Mouse (Mus musculus) neural tube, embryonic 11.5 days (tissue): Measurements from ENCODE around the gene Adora3. TPM values are rescaled to one million over a fixed set of nuclear protein-coding genes. Genes with fewer than 3 reads are reported as not detected.

Experiments
- ATAC-seq: fragments of 200-750 bp; cut with Nextera tagmentation; 2 replicates; pipeline ENCODE4 v1.8.0; 2017; ENCODE audit warnings: moderate number of reproducible peaks, mild to moderate bottlenecking, moderate TSS enrichment, moderate library complexity; ENCODE audit not compliant: insufficient read depth, low FRiP score, low TSS enrichment
- DNase-seq: peaks from one replicate; pipeline ENCODE4 v3.0.0-alpha.2; 2015; ENCODE audit warnings: low spot score
- H3K27ac ChIP-seq: fragments of 300-500 bp; sonication (generic); 2 replicates; pipeline ENCODE4 v1.5.1; 2014; ENCODE audit warnings: low read depth, mild to moderate bottlenecking, low read length
- H3K27me3 ChIP-seq: fragments of 300-500 bp; sonication (generic); 2 replicates; pipeline ENCODE4 v1.6.1; 2014; ENCODE audit warnings: mild to moderate bottlenecking, low read length, mixed read lengths; ENCODE audit not compliant: control insufficient read depth, insufficient read depth
- H3K36me3 ChIP-seq: fragments of 300-500 bp; sonication (generic); 2 replicates; pipeline ENCODE4 v1.6.1; 2014; ENCODE audit warnings: mild to moderate bottlenecking, low read length, moderate library complexity, mixed read lengths; ENCODE audit not compliant: control insufficient read depth, insufficient read depth
- H3K4me1 ChIP-seq: fragments of 300-500 bp; sonication (generic); 2 replicates; pipeline ENCODE4 v1.6.1; 2014; ENCODE audit warnings: low read length, mixed read lengths; ENCODE audit not compliant: control insufficient read depth, insufficient read depth
- H3K4me2 ChIP-seq: fragments of 300-500 bp; sonication (generic); 2 replicates; pipeline ENCODE4 v1.6.1; 2014; ENCODE audit warnings: low read depth, mild to moderate bottlenecking, moderate library complexity
- H3K4me3 ChIP-seq: fragments of 300-500 bp; sonication (generic); 2 replicates; pipeline ENCODE4 v1.5.1; 2014; ENCODE audit warnings: low read depth, low read length
- H3K9ac ChIP-seq: fragments of 300-500 bp; sonication (generic); 2 replicates; pipeline ENCODE4 v1.6.1; 2014; ENCODE audit warnings: mild to moderate bottlenecking, low read length
- H3K9me3 ChIP-seq: fragments of 300-500 bp; sonication (generic); 2 replicates; pipeline ENCODE4 v1.6.1; 2016; ENCODE audit warnings: low read length; ENCODE audit not compliant: control insufficient read depth
- WGBS: fragments of 180-500 bp; shearing (Covaris S2); extraction: QIAGEN DNeasy Blood & Tissue Kit; methylation state at CpG from one replicate; pipeline ENCODE4 v1.1.7; 2014; 5-methylcytosine and 5-hydroxymethylcytosine counted together
- polyA plus RNA-seq: library from polyadenylated mRNA; unstranded; fragments of >200 nt; fragmentation: Nextera tagmentation; extraction: Ambion mirVana; gene quantifications from 2 replicates; pipeline ENCODE4 v1.2.1, GENCODE M21; 2014

The Adora3 gene
- 0.19 and 0.31 TPM in 2 replicates for polyA plus RNA-seq

- Histone ChIP-seq H3K9ac (no peak within 1 kb of the TSS), H3K4me3 (no peak within 1 kb of the TSS), H3K4me2 (no peak within 1 kb of the TSS), H3K36me3 (no peaks in the 10 kb centered on the region), H3K27ac (no peak within 1 kb of the TSS), H3K27me3 (no peaks in the 10 kb centered on the region), H3K9me3 (no peaks in the 10 kb centered on the region), H3K4me1 (no peaks in the 10 kb centered on the region)
- ATAC-seq (no peak), DNase-seq (no peak)
- WGBS, result 80% methylated on average over 3 of the region's 3 CpGs
Measured at GRCm38 (mm10) chr3:105870558-105870957, at the start of gene Adora3, which contains the start of gene Tmigd3. Gene Adora3, plus strand, starts transcription at chr3:105870858. Gene Tmigd3, plus strand, starts transcription at chr3:105870903.

GRCm38 (mm10) chr3:105821504-105821903 lies 49.2 kb upstream of the Adora3 start:
- no peak overlapping the region for H3K9ac ChIP-seq
- no peaks in the 10 kb centered on the region for H3K27me3 ChIP-seq
- H3K4me3 ChIP-seq, result no peak overlapping the region
- H3K36me3 ChIP-seq, result no peaks in the 10 kb centered on the region
- no peaks in the 10 kb centered on the region for H3K4me1 ChIP-seq
- no peak overlapping the region for H3K4me2 ChIP-seq
- DNase-seq (no peak), ATAC-seq (no peak)
- no peak overlapping the region for H3K27ac ChIP-seq
- WGBS, result 90% methylated on average over 3 of the region's 3 CpGs
- H3K9me3 ChIP-seq, result no peaks in the 10 kb centered on the region

- no peak overlapping the region for H3K4me2 ChIP-seq
- no peaks in the 10 kb centered on the region for H3K36me3 ChIP-seq
- no peak for ATAC-seq
- H3K27ac ChIP-seq, result no peak overlapping the region
- H3K27me3 ChIP-seq, result no peaks in the 10 kb centered on the region
- DNase-seq, result no peak
- H3K9ac ChIP-seq, result no peak overlapping the region
- H3K4me1 ChIP-seq, result no peaks in the 10 kb centered on the region
- H3K4me3 ChIP-seq, result no peak overlapping the region
- H3K9me3 ChIP-seq, result no peaks in the 10 kb centered on the region
Measured at GRCm38 (mm10) chr3:105823609-105824008, 47.0 kb upstream of the Adora3 start.

- no peaks in the 10 kb centered on the region for H3K9me3 ChIP-seq
- H3K4me1 ChIP-seq, result no peaks in the 10 kb centered on the region
- no peak overlapping the region for H3K9ac ChIP-seq
- H3K27ac ChIP-seq, result no peak overlapping the region
- ATAC-seq (no peak), DNase-seq (no peak)
- H3K4me3 ChIP-seq, result no peak overlapping the region
- H3K4me2 ChIP-seq, result no peak overlapping the region
- H3K27me3 ChIP-seq, result no peaks in the 10 kb centered on the region
- no peaks in the 10 kb centered on the region for H3K36me3 ChIP-seq
- WGBS, result 53% methylated on average over 5 of the region's 5 CpGs
Measured at GRCm38 (mm10) chr3:105824103-105824502, 46.6 kb upstream of the Adora3 start.

- H3K36me3 ChIP-seq, result no peaks in the 10 kb centered on the region
- H3K4me3 ChIP-seq, result no peak overlapping the region
- WGBS, result 57% methylated on average over 2 of the region's 2 CpGs
- H3K4me1 ChIP-seq, result no peaks in the 10 kb centered on the region
- H3K27me3 ChIP-seq, result no peaks in the 10 kb centered on the region
- H3K4me2 ChIP-seq, result no peak overlapping the region
- DNase-seq (no peak), ATAC-seq (no peak)
- H3K9ac ChIP-seq, result no peak overlapping the region
- H3K9me3 ChIP-seq, result no peaks in the 10 kb centered on the region
- no peak overlapping the region for H3K27ac ChIP-seq
Measured at GRCm38 (mm10) chr3:105824704-105825103, 46.0 kb upstream of the Adora3 start.

GRCm38 (mm10) chr3:105825501-105826161 lies 45.0 kb upstream of the Adora3 start:
- WGBS, result 63% methylated on average over 7 of the region's 7 CpGs
- no peaks in the 10 kb centered on the region for H3K9me3 ChIP-seq
- no peak overlapping the region for H3K27ac ChIP-seq
- no peak overlapping the region for H3K4me2 ChIP-seq
- no peak for DNase-seq
- no peaks in the 10 kb centered on the region for H3K36me3 ChIP-seq
- no peak for ATAC-seq
- no peak overlapping the region for H3K9ac ChIP-seq
- no peaks in the 10 kb centered on the region for H3K4me1 ChIP-seq
- H3K27me3 ChIP-seq, result no peaks in the 10 kb centered on the region
- H3K4me3 ChIP-seq, result no peak overlapping the region

- Histone ChIP-seq H3K9me3 (no peaks in the 10 kb centered on the region), H3K4me3 (no peak overlapping the region), H3K9ac (no peak overlapping the region), H3K4me2 (no peak overlapping the region), H3K4me1 (no peaks in the 10 kb centered on the region), H3K36me3 (no peaks in the 10 kb centered on the region), H3K27ac (no peak overlapping the region), H3K27me3 (no peaks in the 10 kb centered on the region)
- DNase-seq, result no peak
- ATAC-seq, result no peak
- 99% methylated on average over 3 of the region's 3 CpGs for WGBS
Measured at GRCm38 (mm10) chr3:105831584-105831983, 39.1 kb upstream of the Adora3 start.

- no peak overlapping the region for H3K27ac ChIP-seq
- WGBS, result 87% methylated on average over 3 of the region's 3 CpGs
- H3K4me3 ChIP-seq, result no peak overlapping the region
- no peak overlapping the region for H3K4me2 ChIP-seq
- no peak for DNase-seq
- no peaks in the 10 kb centered on the region for H3K27me3 ChIP-seq
- no peaks in the 10 kb centered on the region for H3K36me3 ChIP-seq
- ATAC-seq, result no peak
- no peaks in the 10 kb centered on the region for H3K4me1 ChIP-seq
- H3K9ac ChIP-seq, result no peak overlapping the region
- no peaks in the 10 kb centered on the region for H3K9me3 ChIP-seq
Measured at GRCm38 (mm10) chr3:105835875-105836274, 34.8 kb upstream of the Adora3 start.

- no peak overlapping the region for H3K27ac ChIP-seq
- no peaks in the 10 kb centered on the region for H3K4me1 ChIP-seq
- no peaks in the 10 kb centered on the region for H3K27me3 ChIP-seq
- 85% methylated on average over 3 of the region's 3 CpGs for WGBS
- ATAC-seq, result no peak
- H3K36me3 ChIP-seq, result no peaks in the 10 kb centered on the region
- DNase-seq, result no peak
- no peak overlapping the region for H3K9ac ChIP-seq
- H3K9me3 ChIP-seq, result no peaks in the 10 kb centered on the region
- H3K4me3 ChIP-seq, result no peak overlapping the region
- no peak overlapping the region for H3K4me2 ChIP-seq
Measured at GRCm38 (mm10) chr3:105836883-105837282, 33.8 kb upstream of the Adora3 start.
